Mouse (Mus musculus): Measurements from ENCODE around the gene Sarm1. TPM values are rescaled to one million over a fixed set of nuclear protein-coding genes. Genes with fewer than 3 reads are reported as not detected.
A peak's percentile ranks its signal among the peaks of the same experiment; 100 is the strongest.
"Not testable (repeated sequence)": the region's sequence is repeated elsewhere in the genome, so short reads cannot be mapped to it uniquely, and the experiment has no call there.

Gene Sarm1
- 2.8 TPM in 2 replicates for polyA plus RNA-seq (2016; fragmentation: Nextera tagmentation; extraction: Ambion mirVana)

DNA sequence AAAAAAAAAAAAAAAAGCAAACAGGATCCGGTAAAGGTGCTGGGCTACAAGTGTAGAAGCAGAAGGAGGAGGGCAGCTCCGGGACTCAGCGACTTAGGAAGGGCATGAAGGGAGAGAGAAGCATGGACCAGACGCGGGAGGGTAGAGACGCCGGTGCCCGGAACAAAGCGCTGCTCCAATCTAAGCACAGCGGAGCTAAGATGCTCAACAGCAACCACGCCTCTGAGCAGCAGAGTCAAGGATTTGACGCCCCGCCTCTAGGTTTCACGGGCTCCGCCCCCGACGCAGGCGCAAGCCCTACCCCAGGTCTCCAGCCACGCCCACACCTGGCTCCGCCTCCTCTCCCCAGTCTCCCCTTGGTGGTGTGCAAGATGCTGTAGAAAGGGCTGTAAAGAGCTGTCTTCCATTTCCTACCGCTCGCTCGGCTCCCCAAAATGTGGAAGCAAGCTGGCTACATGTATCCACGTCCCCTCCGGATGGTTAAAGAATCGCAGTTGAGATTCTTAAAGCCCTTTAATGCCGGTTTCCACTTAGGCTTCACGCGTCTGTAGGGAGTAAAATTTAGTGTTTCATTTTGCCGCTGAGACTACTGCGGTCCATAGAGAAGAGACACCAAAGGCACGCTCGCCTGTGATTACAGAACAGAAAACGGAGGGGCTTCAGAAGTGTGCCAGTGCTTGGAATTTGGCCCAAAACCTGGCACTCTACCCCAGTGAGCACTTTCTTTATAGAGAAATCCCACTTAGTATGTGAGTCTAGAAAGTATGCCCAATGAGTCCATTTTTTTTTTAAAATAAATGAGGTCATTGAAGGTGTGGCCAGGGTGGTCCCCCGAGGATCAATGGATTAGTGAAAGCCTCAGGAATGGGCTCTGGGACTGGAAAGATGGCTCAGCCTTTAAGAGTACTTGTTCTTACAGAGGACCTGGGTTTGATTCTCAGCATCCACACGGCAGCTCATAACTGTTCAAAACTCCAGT lies at the start of gene Sarm1:
TSS of gene Sarm1 (minus strand) at position 211 of the 979 bp plus-strand sequence.
- Histone ChIP-seq H3K4me3 (replicated peaks) (peak within 1 kb of the TSS; percentile 57), H3K27ac (peak within 1 kb of the TSS; percentile 5; the same call in 1 of the 2 replicates), H3K9me3 (no peaks in the 10 kb centered on the region), H3K9ac (replicated peaks) (peak within 1 kb of the TSS; percentile 57), H3K4me2 (peak within 1 kb of the TSS; percentile 99), H3K27me3 (peaks cover 72% of the 10 kb centered on the region), H3K36me3 (no peaks in the 10 kb centered on the region), H3K4me1 (replicated peaks) (peaks cover 13% of the 10 kb centered on the region)
- peak; percentile 93 for ATAC-seq (ENCODE audit: insufficient number of reproducible peaks, insufficient read depth, low FRiP score, low TSS enrichment, low read depth)
- WGBS: 3% methylated on average over 36 of the region's 36 CpGs

DNA sequence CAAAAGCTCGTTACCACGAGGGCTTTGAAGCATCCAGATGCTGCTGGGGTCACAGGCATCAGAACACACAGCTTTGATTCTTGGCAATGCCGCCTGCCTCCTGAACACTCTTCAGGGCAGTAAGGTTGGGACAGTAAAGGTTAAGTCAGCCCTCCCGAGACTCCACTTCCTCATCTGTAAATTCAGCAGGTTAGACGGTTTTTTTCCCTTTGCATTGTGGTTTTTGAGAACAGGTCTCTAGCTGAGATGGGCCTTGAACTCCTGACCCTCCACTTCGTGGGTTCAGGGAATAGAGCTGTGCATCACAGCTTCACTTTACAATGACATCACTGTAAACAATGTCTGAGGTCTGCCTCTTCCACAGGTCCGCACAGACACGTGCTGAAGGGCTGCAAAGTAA lies 47.6 kb upstream of the Sarm1 start:
- H3K4me2 ChIP-seq: no peak overlapping the region
- peaks cover 15% of the 10 kb centered on the region for H3K4me1 ChIP-seq (replicated peaks)
- H3K9me3 ChIP-seq: no peaks in the 10 kb centered on the region
- H3K27me3 ChIP-seq: no peaks in the 10 kb centered on the region
- WGBS: 69% methylated on average over 8 of the region's 8 CpGs
- H3K27ac ChIP-seq: no peak overlapping the region
- no peak for ATAC-seq (ENCODE audit: insufficient number of reproducible peaks, insufficient read depth, low FRiP score, low TSS enrichment, low read depth)
- peaks cover 50% of the 10 kb centered on the region for H3K36me3 ChIP-seq
- H3K4me3 ChIP-seq (replicated peaks): no peak overlapping the region
- H3K9ac ChIP-seq (replicated peaks): no peak overlapping the region

- Histone ChIP-seq H3K27ac (no peak overlapping the region), H3K9me3 (no peaks in the 10 kb centered on the region), H3K27me3 (no peaks in the 10 kb centered on the region), H3K4me1 (replicated peaks) (peaks cover 12% of the 10 kb centered on the region), H3K4me2 (no peak overlapping the region), H3K36me3 (peaks cover 56% of the 10 kb centered on the region), H3K9ac (replicated peaks) (no peak overlapping the region), H3K4me3 (replicated peaks) (no peak overlapping the region)
- 93% methylated on average over 7 of the region's 7 CpGs for WGBS
- ATAC-seq (ENCODE audit: insufficient number of reproducible peaks, insufficient read depth, low FRiP score, low TSS enrichment, low read depth): no peak
Observed at GRCm38 (mm10) chr11:78544449-78545111, 47.0 kb upstream of the Sarm1 start.

GRCm38 (mm10) chr11:78540358-78540757 lies 42.8 kb upstream of the Sarm1 start:
- Histone ChIP-seq H3K9ac (replicated peaks) (no peak overlapping the region), H3K4me2 (no peak overlapping the region), H3K27me3 (no peaks in the 10 kb centered on the region), H3K4me1 (replicated peaks) (peaks cover 11% of the 10 kb centered on the region), H3K9me3 (no peaks in the 10 kb centered on the region), H3K4me3 (replicated peaks) (no peak overlapping the region), H3K36me3 (peaks cover 66% of the 10 kb centered on the region), H3K27ac (no peak overlapping the region)
- no peak for ATAC-seq (ENCODE audit: insufficient number of reproducible peaks, insufficient read depth, low FRiP score, low TSS enrichment, low read depth)
- WGBS: 83% methylated on average over 3 of the region's 3 CpGs

DNA sequence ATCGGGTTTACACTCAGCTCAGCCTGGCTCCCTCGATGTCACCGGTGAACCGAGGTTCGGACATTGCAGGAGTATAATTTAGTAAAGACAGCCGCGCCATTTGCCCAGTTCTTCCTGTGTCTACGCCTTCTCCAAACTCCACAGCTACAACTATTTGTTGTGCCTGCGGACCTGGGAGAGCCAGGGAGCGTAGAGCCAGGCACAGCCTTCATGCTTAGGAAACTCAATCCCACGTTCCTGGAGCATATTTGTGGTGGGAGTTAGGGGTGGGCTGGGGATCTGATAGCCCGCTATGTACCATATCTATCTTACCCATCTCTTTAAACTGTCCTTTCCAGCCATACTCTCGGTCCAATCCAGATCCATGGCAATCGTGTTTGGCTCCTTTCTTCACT lies 39.1 kb upstream of the Sarm1 start:
- H3K4me3 ChIP-seq (replicated peaks): peak overlapping the region; percentile 77
- peak overlapping the region; percentile 82 for H3K9ac ChIP-seq (replicated peaks)
- peaks cover 21% of the 10 kb centered on the region for H3K4me1 ChIP-seq (replicated peaks)
- no peaks in the 10 kb centered on the region for H3K9me3 ChIP-seq
- no peaks in the 10 kb centered on the region for H3K27me3 ChIP-seq
- peak overlapping the region; percentile 86 for H3K4me2 ChIP-seq
- peaks cover 42% of the 10 kb centered on the region for H3K36me3 ChIP-seq
- no peak for ATAC-seq (ENCODE audit: insufficient number of reproducible peaks, insufficient read depth, low FRiP score, low TSS enrichment, low read depth)
- 3% methylated on average over 14 of the region's 14 CpGs for WGBS
- peak overlapping the region; percentile 76 for H3K27ac ChIP-seq

DNA sequence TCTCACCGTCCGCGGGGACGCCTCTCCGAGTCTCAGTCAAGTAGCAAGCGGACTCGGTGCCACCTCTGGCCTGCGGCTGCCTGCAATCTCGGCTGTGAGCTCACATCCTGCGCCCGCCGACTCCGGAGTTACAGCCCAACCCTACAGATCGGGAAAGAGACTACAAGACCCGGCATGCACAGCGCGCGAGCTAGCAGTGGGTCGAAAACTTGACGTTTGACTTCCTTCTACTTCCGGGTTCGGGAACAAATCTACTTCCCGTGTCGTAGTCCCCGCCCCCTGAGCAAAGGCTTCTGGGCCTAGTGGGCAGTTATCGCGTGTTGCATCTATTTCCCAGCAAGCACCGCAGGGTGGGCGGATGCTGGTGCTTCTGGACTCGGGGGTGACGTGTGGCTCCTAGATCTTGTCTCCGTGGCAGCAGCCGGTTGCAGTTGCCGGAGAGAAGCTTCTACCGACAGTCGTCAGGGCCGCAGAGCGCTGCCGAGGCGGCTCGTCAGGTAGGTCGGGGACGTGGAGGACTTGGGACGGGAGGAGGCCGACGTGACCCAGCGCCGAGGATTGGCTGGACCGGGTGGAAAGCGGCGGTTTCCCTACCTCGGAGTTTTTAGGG lies 38.6 kb upstream of the Sarm1 start, which contains the start of the genes Tnfaip1 and Ift20:
TSS of gene Tnfaip1 (minus strand) at position 253 of the 610 bp plus-strand sequence.
TSS of gene Ift20 (plus strand) at position 282 of the 610 bp plus-strand sequence.
- ATAC-seq (ENCODE audit: insufficient number of reproducible peaks, insufficient read depth, low FRiP score, low TSS enrichment, low read depth): peak; percentile 97
- Histone ChIP-seq H3K27me3 (no peaks in the 10 kb centered on the region), H3K9me3 (no peaks in the 10 kb centered on the region), H3K4me2 (peak within 1 kb of the TSS; percentile 86), H3K4me1 (replicated peaks) (peaks cover 21% of the 10 kb centered on the region), H3K9ac (replicated peaks) (peak within 1 kb of the TSS; percentile 82), H3K27ac (peak within 1 kb of the TSS; percentile 93), H3K4me3 (replicated peaks) (peak within 1 kb of the TSS; percentile 77), H3K36me3 (peaks cover 40% of the 10 kb centered on the region)
- WGBS: under 1% methylated on average over 52 of the region's 52 CpGs

DNA sequence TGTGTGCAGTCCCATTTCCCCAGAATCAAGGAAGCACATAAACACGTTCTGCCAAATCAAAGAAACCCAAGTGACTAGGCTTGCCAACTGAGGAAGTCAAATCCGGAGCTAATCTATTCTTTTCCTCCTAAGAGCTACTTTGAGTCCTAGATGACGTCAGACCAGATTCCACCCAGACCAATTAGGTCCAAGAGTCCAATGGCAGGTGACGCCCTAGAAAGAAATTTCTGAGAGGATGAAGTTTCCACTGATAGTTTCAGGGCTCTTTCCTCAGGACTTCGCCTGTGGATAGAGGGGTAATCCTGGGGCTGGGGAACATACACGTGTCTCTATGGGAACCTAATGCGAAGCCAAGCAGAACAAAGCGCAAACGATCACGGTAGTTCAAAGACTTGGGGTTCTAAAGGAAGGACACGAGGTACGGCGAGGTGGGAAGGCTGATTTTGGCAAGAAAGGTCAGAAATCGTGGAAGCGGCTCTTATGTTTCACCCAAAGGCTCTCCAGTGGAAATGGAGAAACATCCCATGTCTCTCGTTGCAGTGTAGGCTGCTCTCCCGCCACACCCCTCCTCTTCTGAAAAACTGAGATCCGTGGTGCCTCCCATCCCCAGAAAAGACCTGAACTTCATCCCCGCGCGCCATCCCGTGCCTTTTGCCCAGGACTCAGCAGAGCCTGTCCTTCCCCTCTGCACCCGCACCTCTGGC lies 38.0 kb upstream of the Sarm1 start:
- Histone ChIP-seq H3K4me1 (replicated peaks) (peaks cover 21% of the 10 kb centered on the region), H3K9me3 (no peaks in the 10 kb centered on the region), H3K4me3 (replicated peaks) (peak overlapping the region; percentile 77), H3K36me3 (peaks cover 39% of the 10 kb centered on the region), H3K4me2 (peak overlapping the region; percentile 79), H3K27me3 (no peaks in the 10 kb centered on the region), H3K27ac (peak overlapping the region; percentile 93), H3K9ac (replicated peaks) (peak overlapping the region; percentile 73)
- no peak; the same call in 1 of the 2 replicates for ATAC-seq (ENCODE audit: insufficient number of reproducible peaks, insufficient read depth, low FRiP score, low TSS enrichment, low read depth)
- under 1% methylated on average over 23 of the region's 23 CpGs for WGBS

- Histone ChIP-seq H3K4me3 (replicated peaks) (peak overlapping the region; percentile 77), H3K27ac (no peak overlapping the region), H3K4me1 (replicated peaks) (peaks cover 21% of the 10 kb centered on the region), H3K9ac (replicated peaks) (no peak overlapping the region), H3K27me3 (no peaks in the 10 kb centered on the region), H3K9me3 (no peaks in the 10 kb centered on the region), H3K36me3 (peaks cover 39% of the 10 kb centered on the region), H3K4me2 (peak overlapping the region; percentile 79)
- WGBS: 93% methylated on average over 4 of the region's 4 CpGs
- ATAC-seq (ENCODE audit: insufficient number of reproducible peaks, insufficient read depth, low FRiP score, low TSS enrichment, low read depth): no peak
Observed at GRCm38 (mm10) chr11:78534516-78534915, 37.0 kb upstream of the Sarm1 start.

DNA sequence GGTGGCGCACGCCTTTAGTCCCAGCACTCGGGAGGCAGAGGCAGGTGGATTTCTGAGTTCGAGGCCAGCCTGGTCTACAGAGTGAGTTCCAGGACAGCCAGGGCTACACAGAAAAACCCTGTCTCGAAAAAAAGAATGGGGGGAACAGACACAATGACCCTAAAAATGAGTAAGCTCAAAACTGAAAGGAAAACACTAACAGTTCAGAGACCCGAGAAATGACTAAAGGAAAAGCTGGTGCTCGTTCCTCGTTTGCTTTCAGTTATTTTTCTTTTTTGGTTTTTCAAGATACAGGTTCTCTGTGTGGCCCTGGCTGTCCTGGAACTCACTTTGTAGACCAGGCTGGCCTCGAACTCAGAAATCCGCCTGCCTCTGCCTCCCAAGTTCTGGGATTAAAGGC lies 34.0 kb upstream of the Sarm1 start:
- H3K9me3 ChIP-seq; ATAC-seq (ENCODE audit: insufficient number of reproducible peaks, insufficient read depth, low FRiP score, low TSS enrichment, low read depth); H3K4me3 ChIP-seq (replicated peaks); H3K4me2 ChIP-seq; H3K4me1 ChIP-seq (replicated peaks); H3K27ac ChIP-seq; H3K27me3 ChIP-seq; H3K9ac ChIP-seq (replicated peaks): not testable (repeated sequence)
- WGBS: 92% methylated on average over 10 of the region's 10 CpGs
- H3K36me3 ChIP-seq: peaks cover 55% of the 10 kb centered on the region

- H3K36me3 ChIP-seq: peaks cover 60% of the 10 kb centered on the region
- 83% methylated on average over 6 of the region's 6 CpGs for WGBS
- H3K4me3 ChIP-seq (replicated peaks): no peak overlapping the region
- H3K4me2 ChIP-seq: no peak overlapping the region
- no peaks in the 10 kb centered on the region for H3K9me3 ChIP-seq
- no peaks in the 10 kb centered on the region for H3K27me3 ChIP-seq
- ATAC-seq (ENCODE audit: insufficient number of reproducible peaks, insufficient read depth, low FRiP score, low TSS enrichment, low read depth): no peak
- H3K27ac ChIP-seq: 0 out of 2 replicates have a peak overlapping the region, but pooled peaks have one; percentile 23
- H3K9ac ChIP-seq (replicated peaks): no peak overlapping the region
- peaks cover 10% of the 10 kb centered on the region for H3K4me1 ChIP-seq (replicated peaks)
Observed at GRCm38 (mm10) chr11:78531046-78531445, 33.5 kb upstream of the Sarm1 start.

Data from limb, embryonic 12.5 days (tissue).